Mouse (Mus musculus): ENCODE data around the gene Macrod2.

The Macrod2 gene

GRCm38 (mm10) chr2:142257501-142257900 lies 1862.4 kb downstream of the Macrod2 start:
- DNase-seq, result no peak

- DNase-seq, result no peak
These were observed 1865.9 kb downstream of the Macrod2 start for GRCm38 (mm10) chr2:142261046-142261445.

GRCm38 (mm10) chr2:142264697-142265096 lies 1869.6 kb downstream of the Macrod2 start:
- no peak for DNase-seq

GRCm38 (mm10) chr2:142267836-142268235 lies 1872.7 kb downstream of the Macrod2 start:
- no peak for DNase-seq

- DNase-seq, result peak; percentile 65
These were observed 1891.7 kb downstream of the Macrod2 start for GRCm38 (mm10) chr2:142286761-142287160.

GRCm38 (mm10) chr2:142294831-142295230 lies 1899.7 kb downstream of the Macrod2 start:
- no peak for DNase-seq

GRCm38 (mm10) chr2:142303098-142303911 lies 1908.2 kb downstream of the Macrod2 start:
- no peak for DNase-seq

- no peak for DNase-seq
These were observed 1908.7 kb downstream of the Macrod2 start for GRCm38 (mm10) chr2:142303912-142304182.

GRCm38 (mm10) chr2:142323158-142323557 lies 1928.0 kb downstream of the Macrod2 start:
- DNase-seq, result no peak

- DNase-seq, result peak; percentile 59
These were observed 1931.6 kb downstream of the Macrod2 start for GRCm38 (mm10) chr2:142326737-142327136.

GRCm38 (mm10) chr2:142329761-142330160 lies 1934.7 kb downstream of the Macrod2 start:
- no peak for DNase-seq

GRCm38 (mm10) chr2:142334441-142335102 lies 1939.5 kb downstream of the Macrod2 start:
- no peak for DNase-seq

GRCm38 (mm10) chr2:142335103-142335999 lies 1940.2 kb downstream of the Macrod2 start:
- DNase-seq, result no peak

- no peak for DNase-seq
These were observed 1948.9 kb downstream of the Macrod2 start for GRCm38 (mm10) chr2:142344021-142344420.

- DNase-seq, result peak; percentile 79
These were observed 1949.6 kb downstream of the Macrod2 start for GRCm38 (mm10) chr2:142344758-142345157.

- peak; percentile 49 for DNase-seq
These were observed 1954.7 kb downstream of the Macrod2 start for GRCm38 (mm10) chr2:142349805-142350204.

GRCm38 (mm10) chr2:142362888-142363287 lies 1967.8 kb downstream of the Macrod2 start:
- DNase-seq, result no peak

- peak; percentile 26 for DNase-seq
These were observed 1978.9 kb downstream of the Macrod2 start for GRCm38 (mm10) chr2:142373978-142374377.

- peak; percentile 85 for DNase-seq
These were observed 1985.5 kb downstream of the Macrod2 start for GRCm38 (mm10) chr2:142380563-142380962.

GRCm38 (mm10) chr2:142381081-142381579 lies 1986.0 kb downstream of the Macrod2 start:
- DNase-seq, result peak; percentile 26

- no peak for DNase-seq
These were observed 1998.4 kb downstream of the Macrod2 start for GRCm38 (mm10) chr2:142393546-142393945.

- no peak for DNase-seq
These were observed 2004.4 kb downstream of the Macrod2 start for GRCm38 (mm10) chr2:142399490-142399889.

GRCm38 (mm10) chr2:142400781-142401180 lies 2005.7 kb downstream of the Macrod2 start:
- DNase-seq, result no peak

Data from cerebellum, adult 11 months (tissue).